Mouse (Mus musculus): Measurements from ENCODE around the gene Cldn7. TPM values are rescaled to one million over a fixed set of nuclear protein-coding genes. Genes with fewer than 3 reads are reported as not detected.
A peak's percentile ranks its signal among the peaks of the same experiment; 100 is the strongest.

Gene Cldn7
- total RNA-seq, 1 experiment, result 24.9 TPM

DNA sequence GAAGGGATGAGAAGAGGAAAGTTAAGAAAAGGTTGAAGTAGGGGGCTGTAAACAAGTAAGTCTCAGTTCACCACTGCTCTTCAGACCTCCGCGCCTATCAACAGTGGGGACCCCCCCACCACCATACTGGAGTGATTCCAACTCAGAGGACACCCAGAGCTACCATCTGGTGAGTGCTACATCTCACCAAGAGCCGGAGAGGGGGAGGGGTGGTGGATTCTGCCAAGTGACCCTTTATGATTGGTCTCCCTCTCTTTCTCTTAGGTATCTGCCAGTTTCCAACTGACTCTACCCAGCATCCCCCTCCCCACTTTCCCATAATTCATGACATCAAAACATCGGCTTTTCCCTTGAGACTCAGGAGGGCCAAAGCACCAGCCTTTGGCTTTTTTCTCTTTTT lies 23.6 kb upstream of the Cldn7 start:
- H3K4me3 ChIP-seq (ENCODE audit: insufficient read depth in 1 of 2, low read depth in 1 of 2, low read length in 2 of 2, poor library complexity in 1 of 2, severe bottlenecking in 1 of 2), result no peak overlapping the region
- TF ChIP-seq ZNF384 (IDR thresholded peaks at IDR 0.05; ENCODE audit: low read depth, low read length) (no peak), ZC3H11A (IDR thresholded peaks at IDR 0.05; ENCODE audit: borderline replicate concordance, low read depth, low read length) (no peak), CHD2 (IDR thresholded peaks at IDR 0.05; ENCODE audit: low read depth, low read length) (no peak), HCFC1 (IDR thresholded peaks at IDR 0.05; ENCODE audit: borderline replicate concordance, insufficient read depth, low read length) (no peak), MAFK (IDR thresholded peaks at IDR 0.05; ENCODE audit: insufficient read depth, low read depth, low read length) (no peak)
- peaks cover 0 to 25% of the 10 kb centered on the region in 2 experiments; a peak in 2 of 4 replicates for H3K4me1 ChIP-seq (ENCODE audit: control insufficient read depth in 2 of 2, insufficient read depth in 2 of 2, low read length in 2 of 2, poor library complexity in 1 of 2)
- H3K36me3 ChIP-seq (ENCODE audit: control insufficient read depth, insufficient read depth, low read length, poor library complexity, severe bottlenecking), result no peaks in the 10 kb centered on the region; the same call in 1 of the 2 replicates
- no peaks in the 10 kb centered on the region for H3K9me3 ChIP-seq (ENCODE audit: control insufficient read depth, insufficient read depth, low read depth, low read length)
- no peak overlapping the region for H3K9ac ChIP-seq (ENCODE audit: insufficient read depth, low read depth, low read length, poor library complexity, severe bottlenecking)
- DNase-seq (ENCODE audit: low read depth, low spot score), result no peak
- H3K27ac ChIP-seq (ENCODE audit: insufficient read depth, low read depth, low read length, poor library complexity, severe bottlenecking), result no peak overlapping the region
- in situ Hi-C loops (cut with MboI; ENCODE audit: low sequenced_read_pairs in 2 of 2, unreplicated experiment in 2 of 2), result no loop called here

DNA sequence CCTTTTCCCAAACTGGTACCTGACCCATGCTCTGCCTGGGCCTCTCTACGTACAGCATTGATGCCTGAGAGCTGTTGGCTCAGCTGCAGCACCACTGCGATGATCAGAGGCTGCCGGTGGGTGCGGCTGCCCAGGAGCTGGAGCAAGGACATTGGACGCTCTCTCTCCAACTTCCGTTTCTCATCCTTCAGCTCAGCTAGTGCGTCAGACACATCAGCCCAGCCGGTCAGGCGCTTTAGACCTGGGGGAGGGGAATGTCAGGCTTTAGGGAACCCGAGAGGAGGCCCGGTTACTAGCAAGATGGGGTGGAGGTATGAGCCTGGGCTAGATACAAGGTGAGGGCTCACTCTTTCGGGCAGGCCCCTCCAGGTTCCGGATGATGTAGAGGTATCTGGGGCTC lies 19.4 kb upstream of the Cldn7 start:
- Histone ChIP-seq H3K4me3 (ENCODE audit: insufficient read depth in 1 of 2, low read depth in 1 of 2, low read length in 2 of 2, poor library complexity in 1 of 2, severe bottlenecking in 1 of 2) (no peak overlapping the region), H3K9ac (ENCODE audit: insufficient read depth, low read depth, low read length, poor library complexity, severe bottlenecking) (no peak overlapping the region), H3K4me1 (ENCODE audit: control insufficient read depth in 2 of 2, insufficient read depth in 2 of 2, low read length in 2 of 2, poor library complexity in 1 of 2) (peaks cover 0 to 14% of the 10 kb centered on the region in 2 experiments; a peak in 1 of 4 replicates), H3K27ac (ENCODE audit: insufficient read depth, low read depth, low read length, poor library complexity, severe bottlenecking) (no peak overlapping the region), H3K36me3 (ENCODE audit: control insufficient read depth, insufficient read depth, low read length, poor library complexity, severe bottlenecking) (no peaks in the 10 kb centered on the region; the same call in 1 of the 2 replicates), H3K9me3 (ENCODE audit: control insufficient read depth, insufficient read depth, low read depth, low read length) (no peaks in the 10 kb centered on the region)
- in situ Hi-C loops (cut with MboI; ENCODE audit: low sequenced_read_pairs in 2 of 2, unreplicated experiment in 2 of 2), result no loop called here
- DNase-seq (ENCODE audit: low read depth, low spot score), result no peak
- TF ChIP-seq HCFC1 (IDR thresholded peaks at IDR 0.05; ENCODE audit: borderline replicate concordance, insufficient read depth, low read length) (no peak), ZC3H11A (IDR thresholded peaks at IDR 0.05; ENCODE audit: borderline replicate concordance, low read depth, low read length) (no peak), ZNF384 (IDR thresholded peaks at IDR 0.05; ENCODE audit: low read depth, low read length) (no peak), MAFK (IDR thresholded peaks at IDR 0.05; ENCODE audit: insufficient read depth, low read depth, low read length) (no peak), CHD2 (IDR thresholded peaks at IDR 0.05; ENCODE audit: low read depth, low read length) (no peak)

DNA sequence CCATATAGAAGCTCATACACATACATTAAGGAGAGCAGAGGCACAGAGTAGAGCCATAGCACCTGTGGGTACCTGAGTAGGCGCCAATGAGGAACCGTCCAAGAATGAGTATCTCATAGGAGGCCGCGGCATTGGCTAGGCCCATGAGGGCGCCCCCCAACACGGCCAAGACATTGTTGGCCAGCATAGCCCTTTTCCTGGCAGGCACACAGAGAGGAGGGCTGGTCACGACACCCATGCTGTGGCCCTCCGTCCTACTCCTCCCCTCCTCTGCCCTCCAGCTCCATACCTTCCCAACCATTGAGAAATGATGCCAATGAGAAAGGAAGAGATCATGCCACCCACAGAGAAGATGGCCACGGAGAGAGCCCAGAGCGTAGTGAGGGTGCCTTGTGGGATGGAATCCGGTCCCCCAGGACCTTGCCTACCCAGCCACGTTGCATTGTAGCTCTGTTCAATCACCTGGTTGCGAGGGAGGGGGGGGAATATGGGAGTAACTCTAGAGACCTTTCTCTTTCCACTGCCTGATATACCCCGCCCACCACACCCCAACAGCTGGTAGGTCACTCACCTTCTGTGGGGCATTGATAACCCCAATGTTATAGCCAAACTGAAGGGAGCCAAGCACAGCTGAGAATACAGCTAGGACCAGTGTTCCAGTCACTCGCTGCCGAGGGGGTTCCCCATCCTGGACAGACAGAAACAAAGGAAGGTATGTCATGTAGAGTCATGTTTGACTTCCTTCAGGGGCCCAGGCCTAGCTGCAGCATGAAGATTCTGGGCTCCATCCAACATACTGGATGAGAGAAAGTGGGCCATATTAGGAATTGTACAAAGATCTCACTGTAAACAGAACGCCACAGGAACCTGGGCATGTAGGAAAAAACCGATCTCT lies 18.3 kb upstream of the Cldn7 start:
- no peak for TF ChIP-seq ZC3H11A (IDR thresholded peaks at IDR 0.05; ENCODE audit: borderline replicate concordance, low read depth, low read length)
- TF ChIP-seq HCFC1 (IDR thresholded peaks at IDR 0.05; ENCODE audit: borderline replicate concordance, insufficient read depth, low read length), result no peak
- no peak for TF ChIP-seq CHD2 (IDR thresholded peaks at IDR 0.05; ENCODE audit: low read depth, low read length)
- H3K4me3 ChIP-seq (ENCODE audit: insufficient read depth in 1 of 2, low read depth in 1 of 2, low read length in 2 of 2, poor library complexity in 1 of 2, severe bottlenecking in 1 of 2), result no peak overlapping the region
- no peak overlapping the region for H3K27ac ChIP-seq (ENCODE audit: insufficient read depth, low read depth, low read length, poor library complexity, severe bottlenecking)
- peaks cover 0 to 12% of the 10 kb centered on the region in 2 experiments; a peak in 1 of 4 replicates for H3K4me1 ChIP-seq (ENCODE audit: control insufficient read depth in 2 of 2, insufficient read depth in 2 of 2, low read length in 2 of 2, poor library complexity in 1 of 2)
- H3K36me3 ChIP-seq (ENCODE audit: control insufficient read depth, insufficient read depth, low read length, poor library complexity, severe bottlenecking), result no peaks in the 10 kb centered on the region; the same call in 1 of the 2 replicates
- in situ Hi-C loops (cut with MboI; ENCODE audit: low sequenced_read_pairs in 2 of 2, unreplicated experiment in 2 of 2), result no loop called here
- H3K9me3 ChIP-seq (ENCODE audit: control insufficient read depth, insufficient read depth, low read depth, low read length), result no peaks in the 10 kb centered on the region
- no peak overlapping the region for H3K9ac ChIP-seq (ENCODE audit: insufficient read depth, low read depth, low read length, poor library complexity, severe bottlenecking)
- no peak for DNase-seq (ENCODE audit: low read depth, low spot score)

DNA sequence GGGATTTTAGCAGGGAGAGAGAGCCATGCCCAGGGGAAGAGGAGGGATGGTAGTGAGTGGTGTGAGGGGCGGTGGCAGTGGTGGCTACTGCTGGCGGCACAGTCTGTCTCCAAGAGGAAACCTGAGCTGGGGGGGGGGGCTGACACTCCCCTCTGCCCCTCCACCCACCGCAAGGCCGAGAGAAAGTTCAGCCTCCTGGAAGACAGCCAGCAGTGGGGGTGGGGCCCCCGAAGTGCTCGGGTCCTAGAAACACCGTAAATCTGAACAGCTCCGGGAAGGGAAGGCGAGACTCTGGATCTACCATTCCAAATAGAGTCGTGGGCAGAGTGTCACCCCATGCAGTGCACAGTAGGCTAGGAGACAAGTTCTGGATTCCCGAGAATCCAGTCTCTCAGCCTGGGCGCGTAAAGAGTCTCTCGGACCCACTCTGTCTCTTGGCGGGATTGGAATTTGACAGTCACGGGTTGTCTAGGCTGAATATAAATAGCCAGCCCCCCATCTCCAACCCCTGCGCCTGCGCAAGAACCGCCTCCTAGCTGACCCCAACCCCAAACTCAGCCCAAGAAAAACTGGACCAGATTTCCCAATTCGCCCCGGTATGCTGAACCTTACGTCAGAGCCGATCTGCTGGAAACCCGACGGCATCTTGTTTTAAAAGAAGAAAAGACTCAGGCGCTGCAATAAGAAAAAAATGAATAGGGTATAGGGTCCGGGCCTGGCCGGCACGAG lies 17.1 kb upstream of the Cldn7 start:
- DNase-seq (ENCODE audit: low read depth, low spot score), result no peak
- Histone ChIP-seq H3K27ac (ENCODE audit: insufficient read depth, low read depth, low read length, poor library complexity, severe bottlenecking) (no peak overlapping the region), H3K36me3 (ENCODE audit: control insufficient read depth, insufficient read depth, low read length, poor library complexity, severe bottlenecking) (no peaks in the 10 kb centered on the region; the same call in 1 of the 2 replicates)

More for the DNA sequence above, 17.1 kb upstream of the Cldn7 start:
- H3K4me1 ChIP-seq (ENCODE audit: control insufficient read depth in 2 of 2, insufficient read depth in 2 of 2, low read length in 2 of 2, poor library complexity in 1 of 2), result peaks cover 0 to 12% of the 10 kb centered on the region in 2 experiments; a peak in 1 of 4 replicates
- in situ Hi-C loops (cut with MboI; ENCODE audit: low sequenced_read_pairs in 2 of 2, unreplicated experiment in 2 of 2), result no loop called here
- peak overlapping the region; percentile 35; the same call in 1 of the 2 replicates for H3K9ac ChIP-seq (ENCODE audit: insufficient read depth, low read depth, low read length, poor library complexity, severe bottlenecking)
- TF ChIP-seq CHD2 (IDR thresholded peaks at IDR 0.05; ENCODE audit: low read depth, low read length) (no peak), HCFC1 (IDR thresholded peaks at IDR 0.05; ENCODE audit: borderline replicate concordance, insufficient read depth, low read length) (no peak), MAFK (IDR thresholded peaks at IDR 0.05; ENCODE audit: insufficient read depth, low read depth, low read length) (no peak), ZNF384 (IDR thresholded peaks at IDR 0.05; ENCODE audit: low read depth, low read length) (no peak), ZC3H11A (IDR thresholded peaks at IDR 0.05; ENCODE audit: borderline replicate concordance, low read depth, low read length) (no peak)
- peak overlapping the region; percentile 58 to 89 for H3K4me3 ChIP-seq (ENCODE audit: insufficient read depth in 1 of 2, low read depth in 1 of 2, low read length in 2 of 2, poor library complexity in 1 of 2, severe bottlenecking in 1 of 2)
- no peaks in the 10 kb centered on the region for H3K9me3 ChIP-seq (ENCODE audit: control insufficient read depth, insufficient read depth, low read depth, low read length)
